Mouse (Mus musculus): ENCODE data around the gene Ip6k1. TPM values are rescaled to one million over a fixed set of nuclear protein-coding genes. Genes with fewer than 3 reads are reported as not detected.

Gene Ip6k1
- polyA plus RNA-seq (2012; rRNA removed), result 180 and 186 TPM in 2 replicates

DNA sequence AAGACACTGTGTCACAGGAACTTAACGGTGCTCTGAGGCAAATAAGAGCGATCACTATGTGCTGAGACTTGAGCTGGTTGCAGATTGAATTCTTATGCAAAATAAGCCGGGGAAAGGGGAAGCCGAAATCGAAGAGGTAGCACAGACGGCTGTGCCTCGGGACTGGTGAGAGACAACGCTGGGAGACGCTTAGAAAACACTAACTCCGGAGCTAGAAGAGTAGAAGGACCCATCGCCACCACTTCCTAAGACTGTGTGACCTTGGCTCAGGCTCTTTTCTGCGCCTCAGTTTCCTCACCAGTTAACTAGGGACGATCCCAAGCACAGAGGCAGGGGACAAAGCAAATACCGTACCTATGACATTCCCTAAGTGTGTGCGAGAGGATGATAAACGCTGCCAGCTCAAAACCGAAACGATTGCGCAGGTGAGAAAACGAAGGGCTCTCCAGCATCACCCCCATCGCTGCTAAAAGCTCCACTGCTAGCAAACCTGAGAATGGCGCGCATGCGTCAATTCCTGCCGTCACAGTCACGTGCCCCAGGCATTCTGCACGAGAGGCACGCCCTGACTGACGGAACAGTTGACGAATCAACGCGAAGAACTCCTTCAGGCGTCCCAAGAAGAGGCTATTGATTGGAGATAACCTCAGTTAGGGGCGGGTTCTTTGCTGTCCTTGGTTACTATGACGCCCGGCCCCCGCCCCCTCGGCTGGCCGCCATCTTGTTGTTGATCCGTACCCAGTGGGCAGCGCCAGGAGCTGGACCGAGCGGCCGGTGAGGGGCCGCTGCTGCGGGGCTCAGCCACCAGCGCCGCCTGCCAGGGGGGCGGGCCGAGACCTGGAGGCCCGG lies at the start of gene Ip6k1:
Ip6k1 (plus strand) TSS at position 580 of the 849 bp plus-strand sequence.
- peaks cover 4% of the 10 kb centered on the region for H3K4me1 ChIP-seq (ENCODE audit: control insufficient read depth, insufficient read depth, low read length)
- H3K27ac ChIP-seq (ENCODE audit: insufficient read depth, low read length), result peak within 1 kb of the TSS; percentile 80
- H3K4me3 ChIP-seq (ENCODE audit: insufficient read depth, low read length), result peak within 1 kb of the TSS; percentile 55
- TF ChIP-seq CTCF (IDR thresholded peaks at IDR 0.05; ENCODE audit: extremely low read depth, insufficient read depth, low read length), result no peak
- TF ChIP-seq POLR2A (IDR thresholded peaks at IDR 0.05; ENCODE audit: extremely low read depth, insufficient read depth, low read length), result peak; percentile 99

DNA sequence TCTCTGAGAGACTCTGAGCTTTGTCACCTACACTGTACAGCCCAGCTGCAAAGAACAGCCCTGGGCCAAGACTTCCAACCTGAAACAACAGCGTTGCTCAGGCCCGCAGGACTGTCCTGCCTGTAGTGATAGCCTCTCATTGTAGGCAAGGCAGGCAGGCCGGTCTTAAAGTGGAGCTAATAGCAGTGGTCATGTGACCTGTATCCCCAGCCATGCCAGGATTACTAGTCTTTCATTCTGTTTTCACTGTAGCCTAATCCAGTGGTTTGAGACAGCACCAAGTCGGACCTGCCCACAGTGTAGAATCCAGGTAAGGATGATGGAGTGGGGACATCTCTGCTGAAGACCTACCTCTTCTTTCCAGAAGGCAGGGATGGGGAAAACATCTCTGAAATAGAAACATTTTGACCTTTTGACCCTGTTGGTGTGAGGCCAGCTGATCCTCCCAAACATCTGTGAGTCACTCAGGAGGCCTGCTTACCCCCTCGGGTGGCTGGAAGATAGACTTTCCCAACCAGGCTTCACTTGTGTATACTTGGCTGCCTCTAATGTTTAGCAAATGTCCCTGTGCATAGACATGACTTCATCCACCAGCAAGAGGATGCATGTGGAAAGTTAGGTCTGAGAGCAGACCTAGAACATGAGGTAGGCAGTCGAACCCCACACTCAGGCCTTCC lies 46.5 kb upstream of the Ip6k1 start:
- Histone ChIP-seq H3K4me1 (ENCODE audit: control insufficient read depth, insufficient read depth, low read length) (no peaks in the 10 kb centered on the region), H3K27ac (ENCODE audit: insufficient read depth, low read length) (no peak overlapping the region), H3K4me3 (ENCODE audit: insufficient read depth, low read length) (no peak overlapping the region)
- TF ChIP-seq POLR2A (IDR thresholded peaks at IDR 0.05; ENCODE audit: extremely low read depth, insufficient read depth, low read length) (no peak), CTCF (IDR thresholded peaks at IDR 0.05; ENCODE audit: extremely low read depth, insufficient read depth, low read length) (no peak)

DNA sequence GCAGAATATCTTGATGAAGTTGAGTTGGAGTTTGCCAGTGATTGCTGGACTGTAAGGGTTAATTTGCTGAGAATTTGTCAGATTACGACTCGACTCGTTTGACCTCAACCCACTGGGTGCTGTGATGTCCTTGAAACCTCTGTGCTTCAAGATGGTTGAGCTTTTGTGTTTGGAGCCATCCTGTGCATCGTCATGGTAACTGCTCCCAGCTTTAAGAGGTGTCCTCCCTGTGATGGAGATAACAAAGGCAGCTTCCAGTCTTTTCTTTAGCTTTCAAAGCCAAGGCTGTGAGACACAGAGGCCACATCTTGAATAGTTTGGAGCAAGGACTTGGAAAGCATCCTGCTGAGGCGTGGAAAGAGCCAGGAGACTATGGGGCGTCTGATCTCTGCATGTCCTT lies 45.2 kb upstream of the Ip6k1 start:
- TF ChIP-seq POLR2A (IDR thresholded peaks at IDR 0.05; ENCODE audit: extremely low read depth, insufficient read depth, low read length) (no peak), CTCF (IDR thresholded peaks at IDR 0.05; ENCODE audit: extremely low read depth, insufficient read depth, low read length) (no peak)
- Histone ChIP-seq H3K27ac (ENCODE audit: insufficient read depth, low read length) (no peak overlapping the region), H3K4me3 (ENCODE audit: insufficient read depth, low read length) (no peak overlapping the region)

DNA sequence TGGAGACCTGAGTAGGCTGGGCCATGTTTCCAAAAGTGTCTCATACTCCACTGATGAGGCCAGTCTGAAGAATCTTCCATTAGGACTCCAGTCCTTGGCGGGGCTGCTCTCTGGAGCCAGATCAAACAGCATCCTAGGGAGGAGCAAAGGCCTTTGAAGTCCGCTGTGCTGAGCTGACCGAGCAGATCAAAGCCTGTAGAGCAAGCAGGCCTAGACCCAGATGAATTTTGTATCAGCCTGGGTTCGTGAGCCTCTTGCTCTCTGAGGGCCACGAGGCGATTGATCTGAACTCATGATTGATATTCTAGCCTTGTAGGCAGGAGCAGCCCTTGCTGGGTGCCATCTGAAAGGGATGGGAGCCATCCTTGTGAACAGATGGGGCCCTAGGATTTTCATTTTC lies 42.4 kb upstream of the Ip6k1 start:
- TF ChIP-seq CTCF (IDR thresholded peaks at IDR 0.05; ENCODE audit: extremely low read depth, insufficient read depth, low read length) (no peak), POLR2A (IDR thresholded peaks at IDR 0.05; ENCODE audit: extremely low read depth, insufficient read depth, low read length) (no peak)
- no peak overlapping the region for H3K4me3 ChIP-seq (ENCODE audit: insufficient read depth, low read length)
- H3K4me1 ChIP-seq (ENCODE audit: control insufficient read depth, insufficient read depth, low read length), result peaks cover 2% of the 10 kb centered on the region; the same call in 1 of the 2 replicates
- H3K27ac ChIP-seq (ENCODE audit: insufficient read depth, low read length), result peak overlapping the region; percentile 62; the same call in 1 of the 2 replicates

More for the DNA sequence above, 45.2 kb upstream of the Ip6k1 start:
- peaks cover under 1% of the 10 kb centered on the region; the same call in 1 of the 2 replicates for H3K4me1 ChIP-seq (ENCODE audit: control insufficient read depth, insufficient read depth, low read length)

DNA sequence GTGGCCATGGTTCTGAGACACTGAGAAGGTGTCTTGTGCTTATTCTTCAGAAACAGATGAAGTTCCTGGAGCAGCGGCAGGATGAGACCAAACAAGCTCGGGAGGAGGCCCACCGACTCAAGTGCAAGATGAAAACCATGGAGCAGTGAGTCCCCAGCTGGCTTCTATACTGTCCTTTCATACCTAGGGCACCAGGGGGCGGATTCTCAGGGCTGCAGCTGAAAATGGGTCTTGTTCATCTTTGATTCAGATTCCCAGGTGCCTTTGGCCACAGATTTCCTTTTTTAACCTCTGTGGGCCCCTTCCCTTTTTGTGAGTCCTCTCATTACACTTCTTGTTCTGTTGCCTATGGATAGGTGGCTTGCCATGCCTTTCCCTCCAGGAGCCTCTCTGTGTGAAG lies 41.4 kb upstream of the Ip6k1 start:
- peaks cover 2% of the 10 kb centered on the region; the same call in 1 of the 2 replicates for H3K4me1 ChIP-seq (ENCODE audit: control insufficient read depth, insufficient read depth, low read length)
- peak overlapping the region; percentile 62 for H3K27ac ChIP-seq (ENCODE audit: insufficient read depth, low read length)
- TF ChIP-seq CTCF (IDR thresholded peaks at IDR 0.05; ENCODE audit: extremely low read depth, insufficient read depth, low read length), result no peak
- no peak for TF ChIP-seq POLR2A (IDR thresholded peaks at IDR 0.05; ENCODE audit: extremely low read depth, insufficient read depth, low read length)
- no peak overlapping the region for H3K4me3 ChIP-seq (ENCODE audit: insufficient read depth, low read length)

DNA sequence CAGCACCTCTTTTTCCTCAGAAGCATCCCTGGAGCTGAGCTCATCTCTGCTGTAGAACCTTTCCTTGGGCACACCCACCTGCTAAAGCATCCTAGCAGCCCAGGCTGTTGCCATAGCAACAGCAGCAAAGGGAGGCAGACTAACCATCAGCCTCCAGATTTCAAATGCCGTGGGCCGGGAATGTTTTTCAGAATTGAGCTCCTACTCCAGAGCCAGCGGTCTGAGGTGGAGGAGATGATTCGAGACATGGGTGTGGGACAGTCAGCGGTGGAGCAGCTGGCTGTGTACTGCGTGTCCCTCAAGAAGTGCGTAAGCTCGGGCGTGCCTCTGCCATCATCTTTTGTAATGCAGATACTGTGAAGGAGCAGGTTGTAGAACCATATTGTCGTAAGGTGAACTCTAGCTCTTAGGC lies 40.9 kb upstream of the Ip6k1 start:
- TF ChIP-seq POLR2A (IDR thresholded peaks at IDR 0.05; ENCODE audit: extremely low read depth, insufficient read depth, low read length) (peak; percentile 77), CTCF (IDR thresholded peaks at IDR 0.05; ENCODE audit: extremely low read depth, insufficient read depth, low read length) (no peak)
- Histone ChIP-seq H3K4me3 (ENCODE audit: insufficient read depth, low read length) (no peak overlapping the region), H3K4me1 (ENCODE audit: control insufficient read depth, insufficient read depth, low read length) (peaks cover 2% of the 10 kb centered on the region; the same call in 1 of the 2 replicates), H3K27ac (ENCODE audit: insufficient read depth, low read length) (peak overlapping the region; percentile 62)

DNA sequence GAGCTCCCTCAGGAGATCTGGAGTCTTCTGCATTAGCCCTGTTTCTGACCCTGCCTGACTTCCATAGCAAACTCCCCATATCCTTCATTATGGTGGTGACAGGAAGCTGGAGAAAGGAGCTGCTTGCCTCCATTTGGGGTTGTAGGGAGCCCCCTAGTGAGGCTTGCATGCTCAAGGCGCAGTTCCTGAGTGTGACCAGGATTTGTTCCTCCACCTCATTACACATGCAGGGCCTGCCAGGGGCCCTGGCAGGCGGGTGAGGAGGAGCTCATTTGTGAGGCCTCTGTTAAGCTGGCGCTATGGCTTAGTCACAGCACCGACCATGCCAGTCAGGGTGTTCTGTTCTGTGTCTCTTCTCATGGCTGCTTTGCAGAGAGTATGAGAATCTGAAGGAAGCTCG lies 40.4 kb upstream of the Ip6k1 start:
- TF ChIP-seq POLR2A (IDR thresholded peaks at IDR 0.05; ENCODE audit: extremely low read depth, insufficient read depth, low read length), result no peak
- TF ChIP-seq CTCF (IDR thresholded peaks at IDR 0.05; ENCODE audit: extremely low read depth, insufficient read depth, low read length), result peak; percentile 66
- no peak overlapping the region for H3K4me3 ChIP-seq (ENCODE audit: insufficient read depth, low read length)
- peak overlapping the region; percentile 52 for H3K27ac ChIP-seq (ENCODE audit: insufficient read depth, low read length)
- H3K4me1 ChIP-seq (ENCODE audit: control insufficient read depth, insufficient read depth, low read length), result peaks cover 2% of the 10 kb centered on the region; the same call in 1 of the 2 replicates

DNA sequence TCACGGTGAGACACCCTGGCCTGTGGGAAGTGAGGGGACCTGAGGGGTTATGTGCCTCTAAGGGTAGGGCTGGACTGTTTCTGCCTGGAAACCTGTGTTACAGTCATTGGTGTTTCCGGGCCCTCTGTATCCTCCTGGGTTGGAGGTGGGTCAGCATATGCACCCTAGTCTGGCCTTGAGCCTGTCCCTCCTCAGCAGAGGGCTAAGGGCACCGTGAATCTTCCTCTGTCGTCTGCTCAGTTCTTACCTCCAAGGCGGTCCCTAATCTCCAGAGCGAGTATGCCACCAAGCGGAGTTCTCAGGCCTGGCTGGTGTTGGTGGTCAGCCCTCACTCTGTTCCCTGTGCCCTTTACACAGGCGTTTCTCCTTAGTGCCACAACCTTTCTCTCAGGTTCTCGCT lies 39.4 kb upstream of the Ip6k1 start:
- H3K4me3 ChIP-seq (ENCODE audit: insufficient read depth, low read length), result no peak overlapping the region
- H3K4me1 ChIP-seq (ENCODE audit: control insufficient read depth, insufficient read depth, low read length), result peaks cover 2% of the 10 kb centered on the region; the same call in 1 of the 2 replicates
- TF ChIP-seq POLR2A (IDR thresholded peaks at IDR 0.05; ENCODE audit: extremely low read depth, insufficient read depth, low read length), result no peak
- TF ChIP-seq CTCF (IDR thresholded peaks at IDR 0.05; ENCODE audit: extremely low read depth, insufficient read depth, low read length), result no peak
- H3K27ac ChIP-seq (ENCODE audit: insufficient read depth, low read length), result no peak overlapping the region

DNA sequence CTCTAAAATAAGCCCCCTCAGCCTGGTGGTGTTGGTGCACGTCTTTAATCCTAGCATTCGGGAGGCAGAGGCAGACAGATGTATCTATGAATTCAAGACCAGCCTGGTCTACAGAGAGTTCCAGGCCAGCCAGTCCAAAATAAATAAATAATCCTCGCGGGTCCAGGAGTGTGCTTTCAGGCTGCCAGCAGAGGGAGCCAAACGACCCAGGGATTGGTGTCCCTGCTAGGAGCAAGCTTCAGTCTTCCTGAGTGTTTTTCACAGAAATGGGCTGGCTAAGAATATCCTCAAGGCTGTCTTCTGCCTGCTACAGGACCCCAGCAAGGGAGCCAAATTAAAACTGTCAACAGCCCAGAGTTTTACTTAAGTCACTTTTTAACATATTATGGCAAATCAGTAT lies 38.6 kb upstream of the Ip6k1 start:
- H3K4me1 ChIP-seq (ENCODE audit: control insufficient read depth, insufficient read depth, low read length), result peaks cover 2% of the 10 kb centered on the region; the same call in 1 of the 2 replicates
- TF ChIP-seq CTCF (IDR thresholded peaks at IDR 0.05; ENCODE audit: extremely low read depth, insufficient read depth, low read length) (peak; percentile 96), POLR2A (IDR thresholded peaks at IDR 0.05; ENCODE audit: extremely low read depth, insufficient read depth, low read length) (no peak)

More for the DNA sequence above, 38.6 kb upstream of the Ip6k1 start:
- H3K4me3 ChIP-seq (ENCODE audit: insufficient read depth, low read length), result no peak overlapping the region
- no peak overlapping the region for H3K27ac ChIP-seq (ENCODE audit: insufficient read depth, low read length)

Data from cortical plate, adult 2 months (tissue).